Mouse (Mus musculus) inflammation-experienced regulatory T-cells, adult 6 months (primary cell): ENCODE results near the gene Gm906. TPM values are rescaled to one million over a fixed set of nuclear protein-coding genes. Genes with fewer than 3 reads are reported as not detected.
"Not testable (repeated sequence)": the region's sequence is repeated elsewhere in the genome, so short reads cannot be mapped to it uniquely, and the experiment has no call there.

ENCODE experiments used
- ATAC-seq: one replicate; pipeline ENCODE4 v1.8.0; 2017
- polyA plus RNA-seq, 3 experiments: library from polyadenylated mRNA; unstranded; fragments of 100-300 nt; shearing (Covaris generic); gene quantifications; one replicate each; pipeline ENCODE4 v1.2.1; 2017

The Gm906 gene
- polyA plus RNA-seq, result not detected

DNA sequence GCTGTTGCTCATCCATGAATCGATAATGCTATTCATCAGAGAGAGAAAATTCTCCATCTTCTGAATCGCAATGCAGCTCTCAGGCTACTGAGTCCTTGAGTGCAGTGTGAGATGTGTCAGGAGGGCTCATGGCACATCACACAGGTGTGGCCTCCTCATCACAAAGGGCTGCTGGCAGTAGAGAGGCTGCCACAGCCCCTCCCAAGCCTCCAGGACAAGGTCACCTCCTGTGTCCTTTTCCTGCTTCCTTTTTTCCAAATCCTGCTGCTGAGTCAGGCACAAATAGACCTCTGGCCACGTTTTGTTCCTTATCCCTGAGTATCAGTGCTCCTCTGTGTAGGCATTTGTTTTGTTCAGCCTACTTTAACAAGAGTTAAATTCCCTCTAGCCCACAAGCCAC is at the start of gene Gm906:
TSS of gene Gm906 (minus strand) at position 101 of the 400 bp plus-strand sequence.
- ATAC-seq, result not testable (repeated sequence)

DNA sequence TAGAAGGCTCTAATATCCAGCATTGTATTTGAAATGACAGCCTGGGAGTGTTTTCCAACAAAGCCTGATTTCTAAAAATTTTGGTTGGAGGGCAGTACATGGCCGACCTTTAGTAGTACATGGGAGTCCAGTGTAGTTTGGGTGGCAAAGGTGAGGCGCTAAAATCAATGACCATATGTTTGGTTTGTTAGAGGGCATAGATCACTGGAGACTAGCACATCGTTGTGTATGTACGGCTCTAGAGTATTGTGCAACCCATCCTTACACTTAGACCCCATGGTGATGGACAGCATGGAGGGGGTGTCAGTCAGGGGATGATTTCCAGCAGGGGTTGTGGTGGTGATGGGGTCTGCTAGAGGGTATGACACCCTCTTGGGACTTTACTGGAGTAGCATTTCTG is 33.2 kb upstream of the Gm906 start:
- ATAC-seq, result not testable (repeated sequence)

- ATAC-seq, result no peak
Observed at GRCm38 (mm10) chr13:50236487-50236886, 13.6 kb downstream of the Gm906 start.

DNA sequence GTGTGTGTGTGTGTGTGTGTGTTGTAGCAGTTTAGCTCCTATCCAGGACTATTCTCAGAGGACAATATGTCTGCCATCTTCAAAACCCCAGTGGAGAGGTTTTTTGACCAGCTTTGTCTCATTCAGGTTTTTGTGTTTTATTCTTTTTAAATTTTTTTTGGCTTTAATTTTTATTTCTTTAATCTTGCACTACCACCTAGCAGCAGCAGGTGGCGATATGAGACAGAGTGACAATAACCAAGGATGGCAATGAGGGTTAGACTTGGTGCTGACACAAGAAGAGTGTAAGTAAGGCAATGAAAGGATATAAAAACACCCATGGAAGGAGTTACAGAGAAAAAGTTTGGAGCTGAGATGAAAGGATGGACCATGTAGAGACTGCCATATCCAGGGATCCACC is 38.3 kb downstream of the Gm906 start:
- not testable (repeated sequence) for ATAC-seq

GRCm38 (mm10) chr13:50210191-50210590 is 39.9 kb downstream of the Gm906 start:
- ATAC-seq, result not testable (repeated sequence)

GRCm38 (mm10) chr13:50209651-50210050 is 40.5 kb downstream of the Gm906 start:
- ATAC-seq, result not testable (repeated sequence)

- ATAC-seq, result no peak
Observed at GRCm38 (mm10) chr13:50207966-50208365, 42.1 kb downstream of the Gm906 start.

DNA sequence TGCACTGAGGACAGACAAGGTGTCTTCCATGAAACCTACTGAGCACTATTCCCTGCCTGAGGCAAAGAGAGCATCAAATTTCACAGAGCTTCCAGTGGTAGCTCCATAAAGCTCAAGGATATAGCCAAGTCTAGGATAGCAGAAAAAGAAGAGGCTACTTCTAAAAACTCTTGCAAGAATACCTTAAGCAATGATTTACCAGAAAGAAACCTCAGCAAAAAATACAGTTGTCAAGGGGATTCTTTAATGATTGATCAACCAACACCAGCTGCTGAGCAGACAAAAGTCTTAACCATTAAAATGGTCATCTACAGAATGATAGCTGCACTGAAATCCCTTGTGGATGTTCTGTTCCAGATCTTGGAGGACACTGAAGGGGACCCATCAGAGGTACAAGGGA is 53.3 kb downstream of the Gm906 start:
- ATAC-seq, result not testable (repeated sequence)

Other genes starting within 250 kb of the Gm906 start
- 10 to 100 TPM; 34.1 to 46.1 (median 41.4) TPM for gene Fbxw17, start 167.6 kb upstream of the Gm906 start, polyA plus RNA-seq
- not detected for gene Gm47429, start 193.6 kb upstream of the Gm906 start, polyA plus RNA-seq
- not detected for gene Nutm2, start 217.0 kb upstream of the Gm906 start, polyA plus RNA-seq